Mouse (Mus musculus) bone marrow macrophage, adult 2 months (primary cell): ENCODE data around the gene Nav2. TPM values are rescaled to one million over a fixed set of nuclear protein-coding genes. Genes with fewer than 3 reads are reported as not detected.
A peak's percentile ranks its signal among the peaks of the same experiment; 100 is the strongest.

ENCODE experiments used
- H3K27ac ChIP-seq: 2 replicates; pipeline ENCODE4 v1.5.1; 2012; ENCODE audit warnings: low read depth, low read length; ENCODE audit not compliant: insufficient read depth
- H3K4me1 ChIP-seq: 2 replicates; pipeline ENCODE4 v1.6.1; 2012; ENCODE audit warnings: low read length; ENCODE audit not compliant: control insufficient read depth, insufficient read depth
- H3K4me3 ChIP-seq: 2 replicates; pipeline ENCODE4 v1.5.1; 2012; ENCODE audit warnings: mild to moderate bottlenecking, low read length, moderate library complexity; ENCODE audit not compliant: insufficient read depth
- CTCF ChIP-seq: IDR thresholded peaks from 2 replicates; pipeline ENCODE4 v1.5.1; 2012; ENCODE audit warnings: low read depth, mild to moderate bottlenecking, low read length, moderate library complexity
- POLR2A ChIP-seq: IDR thresholded peaks from 2 replicates; pipeline ENCODE4 v1.6.1; 2012; ENCODE audit warnings: mild to moderate bottlenecking, low read depth, low read length, borderline replicate concordance
- polyA plus RNA-seq: library from polyadenylated mRNA; stranded (reverse); fragments of >200 nt; gene quantifications from 2 replicates; pipeline ENCODE4 v1.2.4, GENCODE M21; 2012; ENCODE audit not compliant: missing spikeins, insufficient read depth, insufficient read length

Nav2 gene
- polyA plus RNA-seq, 1 experiment = 22.2 TPM

GRCm38 (mm10) chr7:49058304-49059012 is 149.9 kb downstream of the Nav2 start:
- Histone ChIP-seq H3K4me3 (no peak overlapping the region), H3K27ac (no peak overlapping the region), H3K4me1 (no peaks in the 10 kb centered on the region)
- TF ChIP-seq CTCF = no peak
- TF ChIP-seq POLR2A = no peak

GRCm38 (mm10) chr7:49064792-49065521 is 156.4 kb downstream of the Nav2 start:
- H3K4me1 ChIP-seq = no peaks in the 10 kb centered on the region
- TF ChIP-seq CTCF (no peak), POLR2A (no peak)
- H3K27ac ChIP-seq = no peak overlapping the region
- no peak overlapping the region for H3K4me3 ChIP-seq

DNA sequence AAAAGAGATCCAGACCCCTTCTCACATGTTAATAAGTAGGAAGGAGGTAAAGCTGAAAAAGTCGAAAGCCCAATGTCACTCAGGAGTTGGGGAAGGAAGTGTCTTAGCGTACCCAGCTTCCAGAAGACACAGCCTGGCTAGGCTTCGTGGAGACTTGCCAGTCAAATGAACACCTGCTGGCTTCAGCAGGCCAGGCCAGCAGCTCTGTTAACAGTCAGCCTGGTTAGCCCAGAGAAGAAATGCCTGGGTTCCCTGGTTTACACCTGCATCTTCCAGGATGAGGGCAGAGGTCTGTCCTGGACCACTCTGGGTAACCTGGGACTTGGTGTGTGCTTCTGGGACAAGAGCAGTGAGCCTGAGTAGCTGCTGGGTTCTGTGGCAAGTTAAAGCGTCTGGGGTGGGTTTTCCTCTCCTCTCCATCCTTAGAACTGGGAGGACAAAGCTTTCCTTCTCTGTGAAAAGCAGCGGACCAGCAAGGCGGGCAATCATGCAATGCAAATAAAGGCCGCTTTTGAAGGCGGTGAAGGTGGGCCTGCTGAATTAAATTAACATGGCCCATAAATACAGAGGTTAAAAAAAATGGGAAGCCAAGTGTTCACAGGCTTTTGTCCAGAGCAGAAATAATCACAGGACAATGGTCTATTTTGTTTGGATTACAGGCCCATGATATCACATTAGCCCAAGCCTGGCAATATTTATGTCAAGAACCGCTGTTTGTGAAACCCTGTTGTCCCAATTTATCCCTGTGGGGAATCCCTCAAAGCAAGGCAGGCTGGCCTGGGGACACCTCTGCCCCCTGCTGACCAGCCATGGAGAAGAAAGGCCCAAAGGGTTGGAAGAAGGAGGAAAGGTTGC is 157.3 kb downstream of the Nav2 start:
- TF ChIP-seq CTCF (peak; percentile 39; the same call in 1 of the 2 replicates), POLR2A (no peak)
- H3K4me3 ChIP-seq = no peak overlapping the region
- peaks cover 2% of the 10 kb centered on the region; the same call in 1 of the 2 replicates for H3K4me1 ChIP-seq
- H3K27ac ChIP-seq = no peak overlapping the region

- TF ChIP-seq CTCF (no peak), POLR2A (no peak)
- no peak overlapping the region for H3K27ac ChIP-seq
Measured at GRCm38 (mm10) chr7:49066828-49067227, 158.3 kb downstream of the Nav2 start.

GRCm38 (mm10) chr7:49069396-49069961 is 161.0 kb downstream of the Nav2 start:
- no peak overlapping the region for H3K4me3 ChIP-seq
- TF ChIP-seq CTCF = no peak
- no peak for TF ChIP-seq POLR2A
- peaks cover 6% of the 10 kb centered on the region; the same call in 1 of the 2 replicates for H3K4me1 ChIP-seq
- no peak overlapping the region for H3K27ac ChIP-seq

More at GRCm38 (mm10) chr7:49066828-49067227, 158.3 kb downstream of the Nav2 start:
- Histone ChIP-seq H3K4me1 (peaks cover 3% of the 10 kb centered on the region; the same call in 1 of the 2 replicates), H3K4me3 (no peak overlapping the region)

DNA sequence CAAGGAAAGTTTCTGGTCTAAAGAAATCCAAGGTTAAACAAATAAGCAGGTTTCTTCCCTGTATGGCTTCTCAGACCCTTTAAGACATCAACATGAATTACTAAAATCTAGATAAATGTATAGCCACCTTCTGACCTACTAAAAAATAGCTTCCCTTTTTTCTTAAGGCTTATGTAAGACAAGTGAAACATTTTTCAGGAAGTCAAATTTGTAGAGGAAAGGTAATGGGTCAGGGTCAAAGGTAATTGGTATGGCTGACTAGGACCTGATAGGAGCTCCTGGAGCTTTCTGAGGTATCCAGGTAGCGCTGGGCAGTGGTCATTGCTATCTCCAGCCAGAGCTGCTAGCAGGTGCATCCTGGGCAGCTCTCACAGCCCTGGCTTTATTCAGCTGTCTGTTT is 162.1 kb downstream of the Nav2 start:
- Histone ChIP-seq H3K27ac (no peak overlapping the region), H3K4me3 (no peak overlapping the region), H3K4me1 (peaks cover 6% of the 10 kb centered on the region; the same call in 1 of the 2 replicates)
- TF ChIP-seq POLR2A (no peak), CTCF (no peak)

DNA sequence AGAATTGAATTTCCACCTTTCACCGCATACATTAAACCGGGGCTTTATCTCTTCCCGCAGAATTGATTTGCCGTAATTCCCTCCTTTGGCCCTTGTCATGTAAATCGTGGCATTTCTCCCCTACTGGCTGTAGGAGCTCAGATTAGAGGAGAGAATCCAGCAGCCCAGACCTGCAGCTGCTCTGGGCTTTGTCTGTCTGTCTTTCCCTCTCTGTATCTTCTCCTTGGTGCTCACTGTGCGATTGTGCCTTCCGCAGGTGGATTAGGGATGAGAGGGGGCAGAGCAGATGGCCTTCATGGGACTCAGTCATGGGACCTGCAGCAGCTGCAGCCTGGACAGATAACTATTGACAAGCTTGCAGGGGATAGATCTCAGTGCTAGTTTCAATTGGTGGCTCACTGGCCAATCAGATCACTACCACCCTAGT is 162.6 kb downstream of the Nav2 start:
- TF ChIP-seq POLR2A (no peak), CTCF (no peak)
- Histone ChIP-seq H3K4me1 (peaks cover 6% of the 10 kb centered on the region; the same call in 1 of the 2 replicates), H3K4me3 (no peak overlapping the region), H3K27ac (no peak overlapping the region)

- Histone ChIP-seq H3K27ac (no peak overlapping the region), H3K4me1 (peaks cover 6% of the 10 kb centered on the region; the same call in 1 of the 2 replicates)
Measured at GRCm38 (mm10) chr7:49075333-49075934, 166.9 kb downstream of the Nav2 start.

GRCm38 (mm10) chr7:49076283-49076694 is 167.8 kb downstream of the Nav2 start:
- Histone ChIP-seq H3K4me1 (0 out of 2 replicates have a peak, but pooled peaks cover 3% of the 10 kb centered on the region), H3K4me3 (no peak overlapping the region), H3K27ac (no peak overlapping the region)
- TF ChIP-seq POLR2A (no peak), CTCF (no peak)

More at GRCm38 (mm10) chr7:49075333-49075934, 166.9 kb downstream of the Nav2 start:
- H3K4me3 ChIP-seq = no peak overlapping the region
- TF ChIP-seq POLR2A (no peak), CTCF (no peak)
